Mouse (Mus musculus): Measurements from ENCODE around the gene Gsta4.
"Not testable (repeated sequence)": the region's sequence is repeated elsewhere in the genome, so short reads cannot be mapped to it uniquely, and the experiment has no call there.

DNA sequence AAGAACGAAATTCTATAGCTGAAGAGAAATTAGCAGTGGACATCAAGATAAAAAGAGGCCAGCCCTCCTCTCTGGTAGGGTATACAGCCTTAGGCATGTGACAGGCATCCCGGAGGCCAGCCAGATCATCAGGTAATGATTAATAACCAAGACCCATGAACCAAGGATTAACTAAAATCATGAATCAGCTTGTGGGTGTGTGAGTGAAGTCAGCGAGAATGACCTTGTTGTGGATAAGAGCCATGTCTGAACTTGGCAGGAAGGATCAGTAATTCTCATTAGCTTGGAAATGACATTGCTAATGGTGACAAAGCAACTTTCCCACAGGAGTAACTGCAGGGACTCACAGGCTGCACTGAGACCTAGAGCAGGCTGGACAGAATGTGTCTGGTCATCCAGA is 47.1 kb downstream of the Gsta4 start:
- not testable (repeated sequence) for TF ChIP-seq CTCF (IDR thresholded peaks at IDR 0.05; ENCODE audit: borderline replicate concordance, insufficient read depth, low read length); POLR2A (IDR thresholded peaks at IDR 0.05; ENCODE audit: low read depth, low read length)

Measured in embryonic fibroblast, embryonic 13.5 days (primary cell).